Mouse (Mus musculus) bone marrow macrophage, adult 2 months (primary cell): ENCODE measurements at regions not wholly inside any gene's neighbourhood (a gene's known extent, or its start where the extent isn't known, plus 50 kb on each side); places are given as distances from the start of the nearest gene placed in this dataset.

Experiments used
- CTCF ChIP-seq: IDR thresholded peaks from 2 replicates; pipeline ENCODE4 v1.5.1; 2012; ENCODE audit warnings: low read depth, mild to moderate bottlenecking, low read length, moderate library complexity
- POLR2A ChIP-seq: IDR thresholded peaks from 2 replicates; pipeline ENCODE4 v1.6.1; 2012; ENCODE audit warnings: mild to moderate bottlenecking, low read depth, low read length, borderline replicate concordance

DNA sequence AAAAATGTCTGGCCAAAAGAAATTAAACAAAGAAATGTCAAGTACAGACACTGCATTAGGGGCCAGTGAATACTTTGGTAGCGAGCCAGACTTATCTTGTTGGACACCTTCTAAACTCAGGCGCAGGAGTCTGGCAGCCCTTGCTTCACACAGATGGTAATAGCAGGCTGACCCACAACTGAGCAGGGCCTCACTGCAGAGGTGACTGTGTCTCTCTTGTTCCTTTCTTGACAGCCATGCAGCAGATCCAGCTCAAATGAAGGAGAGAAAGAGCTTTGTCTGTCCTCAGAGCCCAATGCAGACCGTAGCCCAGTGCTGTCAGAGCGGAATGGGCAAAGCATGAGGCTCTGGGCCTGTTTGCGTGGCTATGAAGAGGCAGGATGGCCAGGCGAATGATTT lies 83.9 kb upstream of the Vps8 start:
- no peak for TF ChIP-seq CTCF
- no peak for TF ChIP-seq POLR2A
